Mouse (Mus musculus): Measurements from ENCODE around the gene Ptk7.

Ptk7 gene

DNA sequence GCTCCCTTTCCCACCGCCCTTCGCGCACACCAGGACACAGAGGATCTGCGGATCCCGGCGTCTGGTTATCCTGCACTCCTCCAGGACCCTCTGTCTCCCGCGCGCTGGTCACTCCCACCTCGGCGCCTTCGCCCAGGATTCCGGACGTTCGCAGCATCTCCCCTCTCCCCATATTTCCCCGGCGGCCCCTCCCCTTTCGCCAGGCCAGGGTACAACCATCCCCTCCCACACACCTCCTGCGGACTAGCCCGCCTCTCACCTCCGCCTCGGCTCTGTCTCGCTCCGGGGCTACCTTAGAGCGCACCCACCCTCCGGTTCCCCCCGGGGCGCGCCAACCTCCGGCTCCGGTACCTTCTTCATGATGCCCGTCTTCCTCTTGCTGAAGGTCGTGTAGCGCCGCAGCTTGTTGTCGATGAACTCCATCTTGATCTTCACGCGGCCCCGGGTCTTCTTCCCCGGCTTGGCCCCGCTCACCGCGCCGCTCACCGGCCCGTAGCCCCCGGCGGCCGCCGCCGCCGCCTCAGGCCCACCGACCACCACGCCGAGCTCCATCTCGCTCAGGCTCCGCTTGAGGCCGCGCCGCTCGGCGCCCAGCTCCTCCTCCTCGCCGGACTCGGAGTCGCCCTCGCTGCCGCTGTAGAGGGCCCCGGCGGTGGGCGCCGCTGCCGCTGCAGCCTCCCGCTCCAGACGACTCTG is 74.2 kb downstream of the Ptk7 start:
- peak; percentile 69 for DNase-seq

DNA sequence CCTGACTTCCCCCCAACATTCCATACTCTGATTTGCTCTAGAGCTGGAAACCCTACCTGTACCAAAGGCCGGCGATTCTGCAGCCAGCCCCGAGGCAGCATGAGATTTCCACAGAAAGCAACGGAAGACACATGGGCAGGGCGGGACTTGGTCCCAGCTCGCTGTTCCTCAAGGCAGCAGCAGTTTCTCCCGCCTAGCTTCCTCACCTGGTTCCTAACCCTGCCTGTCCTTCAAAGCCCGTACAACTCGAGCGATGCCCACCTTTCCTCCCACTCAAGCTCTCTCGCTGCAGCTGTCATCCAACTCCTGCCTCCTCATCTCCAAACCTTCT is 74.7 kb downstream of the Ptk7 start:
- DNase-seq: peak; percentile 65

DNA sequence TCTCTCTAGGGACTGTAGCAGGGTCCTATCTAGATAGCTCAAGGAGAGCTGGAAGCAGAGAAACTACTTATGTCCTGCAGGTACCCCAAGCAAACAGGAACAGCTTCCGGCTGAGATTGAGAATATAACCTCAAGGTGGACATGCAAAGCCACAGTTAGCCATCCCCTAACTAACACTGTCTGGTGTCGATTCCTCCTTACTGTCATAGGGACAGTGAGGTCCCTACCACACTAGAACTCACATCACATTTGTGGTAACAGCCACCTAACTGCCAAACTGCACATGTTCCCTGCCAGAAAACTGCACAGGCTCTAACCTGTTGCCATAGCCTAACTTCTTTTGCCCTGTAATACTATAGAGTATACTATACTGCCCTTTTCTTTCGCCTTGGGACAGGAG is 75.4 kb downstream of the Ptk7 start:
- DNase-seq: no peak

DNA sequence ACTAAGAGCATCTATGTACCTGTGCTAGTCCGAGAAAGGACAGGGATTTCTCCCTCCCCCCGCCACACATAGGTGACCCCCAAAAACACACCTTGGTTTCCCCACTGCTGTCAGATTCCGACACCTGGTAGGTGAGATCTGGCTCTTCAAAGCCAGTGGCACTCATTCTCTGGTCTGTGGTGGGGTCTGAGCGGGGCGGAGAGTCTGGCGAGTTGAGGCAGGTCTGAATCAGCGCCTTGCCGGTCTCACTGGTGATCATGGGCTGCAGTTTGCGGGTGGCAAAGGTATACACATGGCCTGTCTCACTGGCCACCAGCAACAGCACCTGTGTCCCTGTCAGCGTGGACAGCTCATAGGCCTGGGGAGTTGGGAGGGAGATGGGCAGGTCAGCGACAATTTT is 75.8 kb downstream of the Ptk7 start:
- no peak for DNase-seq

DNA sequence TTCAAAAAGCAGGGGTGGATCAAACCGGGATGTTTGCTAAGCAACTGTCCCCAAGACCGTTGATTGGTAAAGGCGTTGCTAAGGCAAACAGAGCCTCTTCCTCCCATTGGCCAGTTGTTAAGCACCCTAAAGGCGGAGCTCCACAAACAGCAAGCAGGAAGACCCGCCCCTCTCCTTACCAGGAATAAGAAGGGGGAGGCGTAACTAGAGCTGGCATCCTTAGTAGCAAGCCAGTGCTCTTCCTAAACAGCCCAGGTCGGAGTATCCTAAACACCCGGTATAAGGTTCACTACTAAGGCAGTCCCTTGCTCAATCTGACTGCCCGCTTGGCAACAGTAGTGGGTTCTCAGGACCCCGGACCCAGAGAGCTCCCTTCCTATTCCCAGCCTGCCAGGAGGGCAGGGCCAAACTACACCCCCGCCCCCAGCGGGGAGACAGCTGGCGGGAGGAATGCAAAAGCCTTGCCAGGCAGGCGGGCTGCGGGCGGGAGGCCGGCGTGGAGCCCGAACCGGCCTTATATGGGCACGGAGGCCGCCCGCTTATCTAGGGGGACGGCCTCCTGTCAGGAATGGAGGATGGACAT is 76.4 kb downstream of the Ptk7 start:
- DNase-seq: peak; percentile 95

DNA sequence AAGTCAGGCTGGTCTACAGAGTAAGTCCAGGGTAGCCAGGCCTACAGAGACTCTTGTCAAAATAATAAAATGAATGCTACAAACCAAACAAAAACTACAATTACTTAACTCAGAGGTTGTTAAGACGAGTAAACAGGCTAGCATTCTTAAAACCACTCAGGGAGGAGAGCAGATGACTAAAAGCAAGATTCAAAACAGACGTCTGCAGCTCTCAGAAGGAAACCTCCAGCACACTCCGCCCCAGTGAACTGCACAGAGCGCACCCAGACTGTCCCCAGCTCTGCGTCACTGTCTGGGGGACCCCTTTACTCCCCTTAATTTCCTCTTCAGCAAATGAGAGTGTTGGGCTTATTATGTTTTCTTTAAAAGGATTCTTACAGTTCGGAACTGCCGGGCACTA is 77.2 kb downstream of the Ptk7 start:
- no peak for DNase-seq

DNA sequence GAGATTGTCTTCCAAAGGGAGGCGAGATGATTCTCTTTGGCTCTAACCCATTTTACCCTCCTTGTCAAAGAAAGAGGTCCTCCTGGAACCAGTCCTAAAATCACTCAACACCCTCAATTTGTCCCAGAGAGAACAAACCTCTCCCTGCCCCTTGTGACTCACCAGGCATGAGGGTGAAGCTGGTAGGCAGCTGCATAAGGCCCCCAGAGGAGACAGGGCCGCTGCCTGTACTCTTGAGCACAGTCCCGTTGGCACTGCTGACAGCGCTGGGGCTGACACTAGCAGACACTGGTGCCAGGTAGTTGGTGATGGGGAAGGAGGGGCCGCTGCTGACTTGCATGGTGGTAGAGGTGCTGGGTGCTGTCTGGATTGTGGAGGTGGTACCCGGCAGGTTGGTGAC is 77.9 kb downstream of the Ptk7 start:
- no peak for DNase-seq

DNA sequence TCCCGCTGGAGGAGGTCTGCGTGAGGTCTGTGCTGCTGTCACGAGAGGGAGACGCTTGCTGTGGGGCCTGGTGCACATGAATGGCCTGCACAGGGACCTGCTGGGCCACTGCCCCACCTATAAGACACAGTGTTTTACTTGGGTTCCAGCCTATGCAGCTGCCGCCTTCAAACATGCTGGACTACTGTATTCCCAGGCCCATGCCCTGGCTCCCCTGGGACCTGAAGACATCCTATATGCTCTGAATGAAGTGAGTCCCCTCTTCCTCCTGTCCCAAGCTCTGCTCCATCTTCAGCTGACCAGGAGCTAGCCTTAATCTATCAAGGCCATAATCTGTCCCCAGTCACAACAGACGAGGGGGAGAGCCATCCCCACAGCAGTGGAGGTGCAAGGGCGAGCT is 78.4 kb downstream of the Ptk7 start:
- no peak for DNase-seq

DNA sequence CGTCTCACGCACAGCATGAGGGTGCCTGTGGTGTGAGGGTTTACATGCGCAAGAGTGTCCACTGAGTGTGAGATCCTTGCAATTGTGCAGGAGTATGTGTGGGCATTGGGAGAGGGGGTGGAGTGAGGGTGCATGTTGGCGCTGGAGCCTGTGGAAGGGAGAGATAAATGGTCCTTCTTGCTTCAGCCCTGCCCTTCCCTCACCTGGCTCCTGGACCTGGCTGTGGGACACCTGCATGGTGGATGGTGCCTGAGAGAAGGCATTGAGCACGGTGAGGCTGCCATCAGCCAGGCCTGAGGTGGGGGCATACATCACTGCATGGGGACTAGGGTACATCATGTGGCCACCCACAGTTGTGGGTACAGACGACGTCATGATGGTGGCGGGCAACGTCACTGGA is 79.7 kb downstream of the Ptk7 start:
- no peak for DNase-seq

DNA sequence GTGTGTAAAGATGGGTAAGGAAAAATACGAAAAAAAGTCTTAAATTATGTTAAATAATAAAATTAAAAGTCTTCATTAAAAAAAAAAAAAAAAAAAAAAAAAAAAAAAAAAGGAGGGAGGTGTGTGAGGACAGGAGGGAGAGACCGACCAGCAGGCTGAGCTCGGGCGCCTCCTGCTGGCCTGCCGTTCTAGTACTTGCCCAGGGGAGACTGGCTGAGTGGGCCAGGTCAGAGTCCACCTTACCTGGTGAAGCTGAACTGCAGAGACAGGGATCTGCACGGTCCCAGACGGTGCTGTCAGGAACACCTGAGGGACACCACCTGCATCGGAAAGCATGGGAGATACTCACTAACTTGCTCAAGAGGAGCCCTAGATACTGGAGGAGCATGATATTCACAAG is 80.1 kb downstream of the Ptk7 start:
- peak; percentile 87 for DNase-seq

DNA sequence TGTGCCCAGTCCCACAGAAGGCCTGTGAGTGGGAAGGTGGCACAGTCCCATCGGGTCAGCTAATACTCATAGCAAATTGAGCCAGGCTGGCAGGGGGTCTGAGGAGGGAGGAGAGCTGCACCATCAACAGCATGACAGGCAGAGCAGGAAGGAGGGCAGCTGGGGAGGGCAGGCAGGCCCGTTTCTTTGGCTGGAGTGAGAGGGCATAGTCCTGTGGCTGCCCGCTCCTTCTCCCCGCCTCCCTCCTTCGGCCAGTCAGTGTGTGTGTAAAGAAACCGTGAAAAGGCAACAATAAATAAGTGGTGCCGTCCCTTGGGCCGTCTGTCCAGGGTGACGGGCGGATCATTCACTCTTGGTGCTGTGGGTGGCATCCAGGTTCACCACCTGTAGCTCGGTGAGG is 80.6 kb downstream of the Ptk7 start:
- peak; percentile 51 for DNase-seq

DNA sequence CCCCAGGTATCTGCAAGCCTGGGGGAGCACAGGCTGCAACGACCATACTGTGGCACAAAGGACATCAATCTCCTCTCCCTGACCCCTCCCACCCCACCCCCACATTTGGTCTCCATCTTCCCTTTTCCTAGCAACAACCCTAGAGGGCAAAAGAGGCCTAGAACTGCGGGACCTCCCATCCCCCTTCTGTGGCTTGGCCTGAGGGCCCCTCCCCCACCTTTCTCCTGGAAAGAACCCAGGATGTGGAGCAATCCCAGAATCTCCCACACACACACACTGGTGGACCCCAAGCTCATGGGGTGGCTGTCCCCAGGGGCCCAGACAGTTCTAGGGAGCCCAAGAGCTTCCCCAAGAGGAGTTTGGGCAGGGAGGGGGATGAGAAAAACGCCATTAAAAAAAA is 81.4 kb downstream of the Ptk7 start:
- no peak for DNase-seq

DNA sequence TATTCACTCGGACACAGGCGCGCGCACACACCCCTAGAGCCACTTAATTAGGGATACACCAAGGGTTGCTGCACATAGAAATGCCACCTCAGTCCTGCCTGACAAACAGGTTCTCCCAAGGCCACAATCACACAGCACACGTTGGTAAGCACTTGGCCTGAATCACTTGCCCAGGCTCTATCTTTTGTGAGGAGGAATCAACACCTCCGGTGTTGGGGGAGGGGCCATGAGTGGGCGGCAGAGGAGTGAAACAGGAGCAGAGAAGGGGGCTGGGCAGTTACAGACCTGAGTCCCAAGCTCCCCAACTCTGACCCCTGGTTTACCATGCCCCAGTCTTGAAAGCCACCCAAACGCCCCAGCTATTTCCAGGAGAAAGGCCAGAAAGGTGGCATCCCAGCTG is 82.3 kb downstream of the Ptk7 start:
- DNase-seq: no peak

DNA sequence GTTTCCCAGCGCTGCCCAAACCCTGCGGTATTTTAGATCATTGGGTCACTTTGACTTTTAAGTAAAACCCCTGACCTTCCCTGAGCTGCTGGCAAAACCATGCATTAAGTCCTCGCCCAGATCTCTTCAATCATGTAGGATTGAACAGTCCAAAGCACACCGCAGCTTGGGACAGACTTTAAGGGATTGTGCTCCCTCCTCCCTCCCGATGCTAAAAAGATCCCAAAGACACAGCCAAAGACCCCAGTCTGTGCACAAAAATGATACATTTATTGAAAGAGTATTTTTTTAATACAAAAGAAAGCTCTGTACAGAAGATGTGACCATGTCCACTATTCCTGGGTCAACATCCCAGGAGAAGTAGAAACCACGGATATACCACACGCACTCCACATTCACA is 82.7 kb downstream of the Ptk7 start:
- no peak for DNase-seq

DNA sequence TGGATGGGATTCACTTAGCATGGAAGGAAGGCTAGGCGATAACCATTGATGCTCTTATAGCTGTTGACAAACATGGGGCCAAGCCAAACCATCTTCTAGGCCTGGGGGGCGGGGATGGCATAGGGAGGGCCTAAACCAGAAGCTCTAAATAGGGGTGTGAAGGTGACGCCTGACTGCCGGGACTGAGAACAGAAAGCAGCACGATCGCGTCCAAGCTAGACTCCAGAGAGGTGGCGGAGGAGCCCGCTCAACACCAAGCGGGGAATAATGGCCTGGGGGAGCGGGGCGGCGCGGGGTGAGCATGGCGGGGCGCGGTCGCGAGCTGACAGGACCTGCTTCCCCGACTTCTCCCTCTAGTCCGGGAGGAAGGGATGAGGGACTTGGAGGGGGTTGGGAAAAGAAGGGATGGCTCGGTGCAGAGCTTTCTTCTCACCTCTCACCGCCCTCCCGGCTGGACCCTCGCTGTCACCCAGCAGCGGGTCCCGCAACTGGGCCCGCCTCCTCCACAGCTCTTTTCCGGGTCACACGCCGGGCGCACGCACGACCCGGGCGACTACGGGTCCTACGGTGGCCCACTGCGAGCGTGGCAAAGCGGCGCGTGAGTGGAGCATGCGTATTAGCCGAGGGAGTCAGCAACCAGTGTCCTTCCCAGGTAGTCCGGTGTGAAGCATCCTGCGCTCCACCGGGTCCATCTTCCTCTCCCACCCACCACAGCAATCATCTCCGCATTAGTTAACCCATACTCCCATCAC is 83.3 kb downstream of the Ptk7 start, which contains the start of gene Cul9:
Cul9 (minus strand) TSS at position 576 of the 752 bp plus-strand sequence.
- DNase-seq: peak; percentile 87

DNA sequence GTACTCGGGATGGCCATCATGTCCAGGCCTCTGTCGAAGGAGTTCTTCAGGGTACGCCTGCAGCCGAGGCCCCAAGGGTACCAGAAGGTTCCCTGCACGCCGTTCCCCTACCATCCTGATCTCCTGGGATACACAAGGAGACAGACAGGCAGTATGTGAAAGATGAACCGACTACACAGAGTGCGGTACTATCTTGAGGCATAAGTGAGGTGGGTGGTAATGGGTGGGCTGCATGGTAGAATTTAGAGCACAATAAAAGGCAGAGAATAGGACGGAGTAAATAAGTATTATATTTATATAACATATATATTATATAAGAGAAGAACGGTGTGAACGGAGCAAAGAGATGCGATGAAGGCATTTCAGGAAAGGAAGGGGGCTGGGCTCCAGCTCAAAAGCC is 85.6 kb downstream of the Ptk7 start:
- no peak for DNase-seq

DNA sequence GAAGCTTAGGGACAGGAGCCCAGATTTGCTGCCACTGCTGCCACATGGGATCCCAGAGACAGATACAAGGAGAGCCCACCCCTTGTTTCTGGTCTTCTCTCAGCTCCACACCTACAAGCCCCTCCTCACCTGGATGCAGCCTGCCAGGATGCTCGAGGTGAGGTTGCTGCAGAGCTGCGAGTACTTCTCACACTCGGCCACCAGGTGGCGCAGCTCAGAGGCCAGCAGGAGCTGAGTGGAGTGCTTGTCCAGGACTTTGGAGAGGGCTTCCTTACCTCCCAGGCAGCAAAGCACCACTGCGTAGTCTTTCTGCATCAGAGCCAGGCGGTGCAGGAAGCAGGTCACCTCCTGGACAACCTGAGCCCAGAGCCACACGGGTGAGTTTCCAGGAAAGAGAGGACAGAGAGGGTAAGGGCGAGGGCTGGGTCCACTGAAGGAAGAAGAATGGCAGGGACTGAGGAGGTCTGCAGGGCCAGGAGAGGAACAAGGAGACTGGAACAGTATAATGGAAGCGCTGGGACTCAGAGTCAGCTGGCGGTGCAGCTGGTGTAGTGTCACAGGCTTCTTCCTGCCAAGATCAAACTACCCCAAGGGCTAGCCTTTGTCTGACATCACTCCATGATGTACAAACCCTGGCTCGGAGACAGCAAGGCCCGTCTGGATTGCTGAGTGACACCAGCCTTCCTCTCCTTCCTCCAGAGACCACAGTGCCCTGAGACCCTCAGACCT is 103.6 kb downstream of the Ptk7 start:
- peak; percentile 89 for DNase-seq

DNA sequence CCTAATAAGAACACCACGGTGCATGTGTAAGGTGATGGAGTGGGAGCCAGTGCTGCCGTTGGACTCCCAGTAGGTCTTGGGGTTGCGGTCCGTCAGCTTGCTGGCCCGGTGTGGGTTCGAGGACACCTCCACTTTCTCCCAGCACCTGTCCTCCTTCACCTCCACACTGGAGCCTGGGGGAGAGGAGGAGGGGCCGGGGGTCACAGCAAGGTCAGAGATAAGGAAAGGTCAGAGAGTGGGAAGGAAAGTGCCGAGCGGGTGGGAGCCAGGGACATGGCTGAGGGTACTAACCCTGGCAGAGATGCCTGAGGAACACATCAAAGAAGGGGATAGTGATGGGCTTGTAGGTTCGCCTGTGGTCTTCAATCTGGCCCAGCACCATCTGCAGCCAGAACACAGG is 104.2 kb downstream of the Ptk7 start:
- no peak for DNase-seq

DNA sequence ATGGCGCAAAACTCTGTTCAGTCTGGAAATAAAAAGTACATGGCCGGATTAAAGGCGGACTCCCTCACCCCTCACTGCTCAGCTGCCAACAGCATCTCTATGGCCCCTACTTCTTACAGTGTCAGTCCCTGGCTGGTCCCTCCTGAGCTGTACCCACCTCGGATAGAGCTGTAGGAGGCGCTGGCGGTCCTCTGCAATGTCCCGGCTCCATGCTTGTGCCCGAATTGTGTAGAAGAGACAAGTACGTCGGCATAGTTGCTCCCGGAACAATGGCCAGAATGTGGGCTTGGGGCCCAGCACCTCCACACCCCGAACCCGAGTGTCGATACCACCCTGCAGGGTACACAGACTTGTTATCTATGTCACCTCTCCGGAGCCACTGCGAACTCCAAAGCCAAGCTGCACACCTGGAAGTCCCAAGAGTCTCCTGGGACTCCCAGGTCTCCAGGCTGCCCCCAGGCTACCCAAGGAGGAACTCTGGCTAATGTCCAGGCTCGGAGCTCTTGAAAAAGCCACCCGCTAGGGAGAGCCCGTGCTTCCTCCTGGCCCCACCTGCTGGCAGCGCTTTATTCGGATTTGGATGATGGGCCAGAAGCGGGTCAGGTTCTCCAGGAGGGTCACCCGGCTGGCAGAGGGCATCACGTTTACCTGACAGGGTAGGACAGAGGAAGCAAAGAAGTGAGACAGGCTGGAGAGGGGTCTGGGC is 107.2 kb downstream of the Ptk7 start:
- DNase-seq: no peak

DNA sequence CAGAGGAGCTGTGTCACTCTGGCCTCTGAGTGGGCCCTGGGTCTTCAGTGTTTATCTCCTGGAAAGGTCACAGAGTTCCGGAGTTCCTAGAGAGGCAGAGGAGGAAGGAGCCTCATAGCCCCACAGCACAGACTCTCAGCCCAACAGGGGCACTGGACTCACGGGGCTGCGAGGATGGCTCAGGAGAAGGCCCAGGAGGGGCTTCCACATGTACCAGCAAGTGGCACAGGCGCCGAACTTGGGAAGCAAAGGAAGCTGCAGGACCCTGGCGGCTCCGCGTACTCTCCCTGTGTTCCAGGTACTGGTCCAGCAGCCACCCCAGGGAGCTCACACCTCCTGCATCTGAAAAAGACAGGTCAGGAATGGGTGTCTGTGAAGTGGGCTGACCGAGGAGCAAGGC is 108.1 kb downstream of the Ptk7 start:
- no peak for DNase-seq

DNA sequence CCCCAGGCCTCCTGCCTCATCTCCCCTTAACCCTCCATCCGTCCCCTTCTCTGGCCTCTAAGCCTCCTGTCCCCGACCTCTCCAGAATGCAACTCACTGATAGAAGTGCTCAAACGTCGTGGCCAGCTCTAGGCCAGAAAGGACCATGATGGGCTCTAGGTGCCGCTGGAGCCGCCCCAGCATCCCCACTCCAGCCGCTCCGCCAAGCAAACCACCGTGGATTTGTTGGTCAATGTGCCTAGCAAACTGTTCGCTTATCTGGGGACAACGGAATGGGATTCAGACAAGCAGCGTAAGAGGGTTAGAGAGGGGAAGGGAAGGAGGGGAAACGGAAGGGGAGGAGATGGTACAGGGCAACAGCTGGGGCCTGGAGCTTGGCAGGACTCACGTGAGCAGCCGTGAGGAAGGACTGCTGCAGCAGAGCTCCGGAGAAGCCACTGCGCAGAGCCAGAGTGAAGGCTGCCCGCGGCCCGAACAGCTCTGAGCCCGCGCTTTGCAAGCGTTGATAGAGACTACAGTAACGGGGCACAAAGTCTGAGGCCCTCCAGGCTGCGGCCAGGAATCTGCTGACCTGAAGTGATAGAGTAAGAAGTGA is 108.8 kb downstream of the Ptk7 start:
- no peak for DNase-seq

DNA sequence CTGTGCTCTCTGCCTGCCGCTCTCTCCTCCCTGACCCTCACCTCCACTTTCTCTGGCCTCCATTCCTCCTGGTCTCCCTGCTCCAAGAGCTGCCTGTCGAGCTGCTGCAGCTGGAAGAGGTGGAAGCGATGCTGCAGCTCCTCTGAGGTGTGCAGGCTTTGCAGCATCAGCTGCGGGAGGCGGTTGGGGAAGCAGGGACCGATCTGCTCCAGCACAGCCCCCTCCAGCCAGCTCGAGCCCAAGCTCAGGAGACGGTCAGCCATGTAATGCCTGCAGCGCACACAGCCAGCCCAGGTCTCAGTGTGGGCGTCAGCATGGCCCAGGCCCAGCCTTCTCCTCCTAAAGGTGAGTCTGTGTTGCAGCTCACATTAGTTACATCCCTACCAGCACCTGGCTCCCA is 109.3 kb downstream of the Ptk7 start:
- no peak for DNase-seq
